Mouse (Mus musculus) CD4-positive, CD25-positive, alpha-beta regulatory T cell, adult 4 months (primary cell): Measurements from ENCODE around the gene Ago1. TPM values are rescaled to one million over a fixed set of nuclear protein-coding genes. Genes with fewer than 3 reads are reported as not detected.

Experiments
- ATAC-seq: one replicate; pipeline ENCODE4 v1.8.0; 2017
- polyA plus RNA-seq, 2 experiments: library from polyadenylated mRNA; unstranded; fragments of 100-300 nt; shearing (Covaris generic); gene quantifications; one replicate each; pipeline ENCODE4 v1.2.1; 2017

The Ago1 gene
- polyA plus RNA-seq, 2 experiments from 2014 or later: 9.8 to 10.1 TPM

DNA sequence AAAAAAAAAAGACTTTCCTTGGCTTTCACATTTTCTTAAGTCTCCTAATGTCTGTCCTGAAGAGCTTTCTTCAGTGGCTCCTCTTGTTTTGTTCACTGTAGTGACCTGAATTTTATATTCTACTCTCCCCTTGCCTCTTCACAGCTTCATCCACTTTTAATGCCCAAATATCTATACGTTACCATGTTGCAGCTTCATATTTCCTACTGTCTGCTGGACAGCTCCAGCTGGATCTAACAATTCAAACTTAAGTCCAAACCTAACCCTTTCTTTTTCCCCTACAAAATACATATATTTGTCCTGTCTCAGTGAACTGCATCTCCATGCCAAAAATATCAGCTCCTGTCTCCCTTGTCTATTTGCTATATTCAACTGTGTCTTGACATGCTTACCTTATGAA lies 951 bp upstream of the Ago1 start:
- no peak for ATAC-seq

DNA sequence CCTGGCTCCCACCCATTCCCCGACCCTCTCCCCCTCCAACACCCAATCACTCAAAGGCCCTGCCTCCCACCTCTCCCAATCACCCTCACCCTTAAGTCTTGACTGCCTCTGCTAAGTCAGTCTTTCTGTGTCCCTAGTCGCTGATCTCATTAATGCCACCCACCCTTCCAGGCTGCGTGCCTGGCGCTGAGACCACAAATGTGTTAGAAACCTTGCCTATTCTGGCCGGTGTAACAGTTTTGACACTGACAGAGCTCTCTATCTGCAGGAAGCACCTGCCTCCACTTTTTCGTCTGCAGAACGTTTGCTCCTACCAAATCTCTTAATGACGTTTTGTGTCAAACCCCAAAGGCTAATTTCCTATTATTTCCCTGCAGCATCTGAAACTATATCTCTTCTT lies 542 bp upstream of the Ago1 start:
- no peak for ATAC-seq

DNA sequence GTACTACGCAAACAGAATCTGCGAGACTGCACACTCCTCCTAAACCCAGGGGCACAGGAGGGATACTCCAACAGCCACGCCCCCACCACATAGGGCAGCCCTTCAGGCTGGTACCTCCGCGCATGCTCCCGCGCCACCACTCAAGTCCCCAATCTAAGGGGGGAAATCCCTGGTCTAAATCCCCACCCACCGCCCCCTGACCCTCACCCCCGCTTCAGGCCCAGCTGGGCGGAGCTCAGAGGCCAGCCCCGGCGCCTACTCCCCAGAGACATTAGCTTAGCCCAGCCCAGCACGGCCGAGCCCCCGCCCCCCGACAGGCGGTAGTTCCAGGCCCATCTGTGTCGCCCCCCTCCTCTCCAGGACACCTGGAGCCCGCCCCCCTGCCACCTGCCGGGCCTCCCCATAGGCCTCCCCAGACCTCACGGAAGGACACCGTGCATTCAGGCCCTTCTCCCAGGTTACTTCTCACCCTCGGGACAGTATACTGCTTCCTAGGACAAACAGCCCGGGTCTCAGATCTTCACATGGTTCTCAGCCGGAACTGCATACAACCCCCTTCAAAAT lies 580 bp downstream of the Ago1 start:
- ATAC-seq: peak; percentile 42

DNA sequence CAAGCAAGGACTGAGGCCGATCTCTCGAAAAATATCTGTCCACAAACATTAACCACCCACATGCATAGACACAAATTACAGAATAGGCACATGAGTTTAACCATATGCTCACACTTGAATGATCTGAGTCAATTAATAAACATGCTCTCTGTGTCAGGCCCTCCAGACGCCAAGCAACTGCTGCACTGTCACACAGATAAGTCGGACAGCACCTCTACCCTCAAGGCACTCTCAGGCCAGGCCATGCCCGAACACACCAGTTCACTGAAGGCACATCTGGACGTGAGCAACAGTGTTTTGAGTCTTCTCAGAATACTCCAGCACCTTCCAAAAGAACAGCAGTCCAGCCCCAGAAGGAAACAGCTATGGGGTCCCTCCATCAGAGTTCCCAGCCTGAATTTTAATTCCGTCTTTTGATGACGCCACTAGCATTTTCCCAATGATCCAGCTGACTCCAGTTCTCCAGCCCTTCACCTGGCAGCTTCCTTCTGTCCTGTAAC lies 2.1 kb downstream of the Ago1 start:
- no peak for ATAC-seq

DNA sequence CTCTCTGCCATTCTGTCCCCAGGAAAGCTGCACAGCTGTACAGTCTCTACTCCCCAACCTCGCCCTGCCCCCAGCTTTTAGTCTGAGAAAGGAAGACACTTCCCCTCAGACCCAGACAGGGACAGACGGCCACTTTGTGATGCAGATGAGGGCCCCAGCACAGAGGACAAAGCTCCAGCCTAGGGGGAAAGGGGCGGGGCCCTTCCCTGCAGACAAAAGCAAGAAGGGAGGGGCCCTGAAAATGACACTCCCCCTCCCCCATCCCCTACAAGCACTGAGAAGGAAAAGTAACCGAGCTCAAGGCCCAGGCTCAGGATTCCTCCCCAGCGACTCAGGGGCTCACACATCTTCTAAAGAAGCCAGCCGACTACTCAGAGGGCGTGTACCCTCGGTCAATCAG lies 2.5 kb downstream of the Ago1 start:
- ATAC-seq: no peak

DNA sequence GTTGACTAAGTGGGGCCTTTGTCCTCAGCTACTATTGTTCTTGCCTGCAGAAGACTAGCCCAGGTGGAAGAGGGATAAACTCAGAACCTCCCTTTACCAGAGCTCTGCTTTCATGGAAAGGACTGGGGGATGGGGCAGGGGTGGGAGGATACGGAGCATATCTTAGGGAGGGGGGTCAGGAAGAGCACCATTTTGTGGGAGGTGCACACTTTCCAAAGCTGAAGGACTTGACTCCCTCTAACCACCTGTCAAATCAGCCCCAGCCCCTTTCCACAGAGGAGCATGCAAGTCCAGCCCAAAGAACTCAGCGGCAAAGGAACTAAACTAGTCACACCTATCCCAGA lies 3.5 kb downstream of the Ago1 start:
- no peak for ATAC-seq

DNA sequence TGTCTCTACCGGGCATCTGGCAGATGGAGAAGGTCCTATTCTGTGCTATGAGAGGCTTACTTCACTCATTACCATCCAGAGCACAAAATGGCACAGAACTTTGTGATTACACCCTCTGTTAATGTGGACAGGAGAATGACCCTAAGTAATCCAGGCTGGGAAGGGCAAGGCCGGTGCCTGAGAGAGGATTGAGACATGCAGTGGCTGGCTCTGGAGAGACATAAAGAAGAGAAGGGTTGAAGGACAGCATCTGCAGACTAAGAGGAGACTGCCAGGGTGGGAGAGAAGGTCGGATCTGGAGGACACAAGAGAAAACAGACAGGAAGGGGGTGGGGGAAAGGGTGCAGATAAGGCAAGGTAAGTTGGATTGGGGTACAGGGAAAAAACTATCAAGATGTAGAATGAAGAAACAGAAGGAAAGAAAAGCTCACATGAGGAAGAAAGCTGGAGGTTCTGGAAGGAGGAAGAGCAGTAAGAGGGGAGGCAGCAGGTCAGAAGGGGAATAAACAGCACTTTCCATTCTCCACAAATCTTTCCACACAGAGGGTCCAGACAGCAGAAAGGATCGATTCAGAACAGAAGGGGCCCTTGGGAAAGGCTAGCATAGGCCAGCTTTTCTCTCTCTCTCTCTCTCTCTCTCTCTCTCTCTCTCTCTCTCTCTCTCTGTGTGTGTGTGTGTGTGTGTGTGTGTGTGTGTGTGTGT lies 4.0 kb downstream of the Ago1 start:
- ATAC-seq: no peak

DNA sequence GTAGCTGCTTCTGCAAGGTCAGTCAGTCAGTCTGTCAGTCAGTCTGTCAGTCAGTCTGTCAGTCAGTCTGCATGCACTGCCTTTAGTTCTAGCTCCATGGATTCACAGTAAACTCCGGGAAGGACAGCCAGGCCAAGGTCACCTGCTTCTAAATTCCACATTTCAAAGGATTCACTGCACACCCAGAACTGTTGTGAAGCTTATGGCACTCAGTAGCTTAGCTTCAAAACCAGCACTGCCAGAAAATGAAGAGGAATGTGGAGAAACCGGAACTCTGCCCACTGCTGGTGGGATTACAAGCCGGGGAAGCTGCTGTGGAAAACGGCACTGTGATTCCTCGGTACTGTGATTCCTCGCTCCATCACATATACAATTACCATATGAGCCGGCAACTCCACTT lies 12.9 kb downstream of the Ago1 start:
- no peak for ATAC-seq

DNA sequence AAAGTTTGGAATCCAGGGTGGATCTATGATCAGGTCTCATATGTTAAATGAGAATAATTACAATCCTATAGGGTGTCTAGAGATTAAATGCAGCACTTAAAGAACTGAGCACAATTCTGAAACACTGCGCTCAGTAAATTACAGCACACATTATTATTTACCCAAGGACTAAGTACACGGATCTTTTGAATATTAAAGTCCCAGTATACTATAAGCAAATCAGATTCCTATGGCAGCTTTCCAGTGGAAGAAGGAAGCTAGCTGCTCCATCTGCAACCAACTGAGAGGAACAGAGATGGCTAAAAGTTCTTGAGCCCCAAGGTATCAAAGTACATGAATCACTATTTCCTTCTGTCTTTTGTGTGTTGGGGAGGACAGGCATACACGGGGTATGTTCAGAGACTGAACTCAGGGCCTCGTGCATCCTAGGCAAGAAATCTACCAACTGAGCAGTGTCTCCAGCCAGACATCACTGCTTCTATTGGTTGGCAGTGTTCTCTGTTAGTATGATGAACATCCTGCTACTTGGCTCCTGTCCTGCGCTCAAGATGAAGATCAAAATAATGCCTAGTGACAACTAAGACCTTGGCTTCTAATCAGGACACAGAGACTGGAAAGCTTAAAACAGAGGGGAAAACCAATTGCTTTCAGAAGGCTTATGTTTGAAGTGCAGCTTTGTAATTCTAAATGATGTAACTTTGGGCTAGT lies 13.7 kb downstream of the Ago1 start:
- no peak for ATAC-seq

DNA sequence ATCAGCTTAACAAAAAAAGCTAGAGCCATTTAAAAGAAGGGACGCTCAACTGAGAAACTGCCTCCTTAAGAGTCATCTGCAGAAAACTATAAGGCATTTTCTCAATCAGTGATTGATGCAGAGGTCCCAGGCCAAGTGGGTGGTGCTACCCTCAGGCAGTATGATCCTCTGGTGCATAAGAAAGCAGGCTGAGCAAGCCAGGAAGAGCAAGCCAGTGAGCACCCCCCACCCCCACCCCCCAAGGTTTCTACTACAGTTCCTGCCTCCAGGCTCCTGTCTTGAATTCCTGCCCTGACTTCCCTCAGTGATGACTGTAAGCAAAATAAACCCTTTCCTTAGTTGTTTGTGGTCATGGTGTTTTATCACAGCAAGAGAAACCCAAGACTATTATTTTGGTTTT lies 18.1 kb downstream of the Ago1 start:
- no peak for ATAC-seq

DNA sequence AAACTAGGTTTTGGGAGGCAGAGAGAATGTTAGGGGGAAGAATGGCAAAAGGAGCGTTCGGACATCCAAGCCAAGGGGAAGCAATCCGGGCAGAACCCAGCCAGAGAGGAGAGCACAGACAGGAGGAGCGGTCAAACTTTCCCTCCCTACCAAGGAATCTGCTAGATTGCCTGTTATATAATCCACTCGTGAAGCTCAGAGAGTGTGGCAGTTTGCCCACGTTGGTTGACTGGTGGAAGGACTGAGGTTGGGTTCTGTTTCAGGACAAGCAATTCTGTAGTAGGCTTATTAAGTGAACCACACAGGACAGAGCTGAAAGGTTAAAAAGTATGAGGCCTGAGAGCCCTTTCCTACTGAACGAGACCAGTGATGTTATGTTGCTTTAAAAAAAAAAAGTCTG lies 21.3 kb downstream of the Ago1 start:
- no peak for ATAC-seq

DNA sequence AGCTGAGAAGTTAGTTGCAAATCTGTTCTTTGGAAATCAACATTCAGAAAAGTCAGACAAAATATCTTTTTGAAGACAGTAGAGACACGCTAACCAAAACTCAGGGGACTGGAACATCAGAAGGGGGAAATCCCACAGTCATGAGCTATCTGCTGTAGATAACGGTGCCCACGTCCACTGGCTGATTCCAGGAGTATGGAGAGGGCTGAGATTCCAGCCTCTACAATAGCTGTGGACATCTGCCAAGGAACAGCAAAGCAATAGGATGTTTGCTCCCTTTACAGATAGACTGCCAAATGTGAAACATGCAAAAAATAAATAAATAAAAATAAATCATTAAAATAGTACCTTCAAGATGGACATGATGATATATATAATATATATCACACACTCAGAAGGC lies 23.9 kb downstream of the Ago1 start:
- ATAC-seq: no peak

DNA sequence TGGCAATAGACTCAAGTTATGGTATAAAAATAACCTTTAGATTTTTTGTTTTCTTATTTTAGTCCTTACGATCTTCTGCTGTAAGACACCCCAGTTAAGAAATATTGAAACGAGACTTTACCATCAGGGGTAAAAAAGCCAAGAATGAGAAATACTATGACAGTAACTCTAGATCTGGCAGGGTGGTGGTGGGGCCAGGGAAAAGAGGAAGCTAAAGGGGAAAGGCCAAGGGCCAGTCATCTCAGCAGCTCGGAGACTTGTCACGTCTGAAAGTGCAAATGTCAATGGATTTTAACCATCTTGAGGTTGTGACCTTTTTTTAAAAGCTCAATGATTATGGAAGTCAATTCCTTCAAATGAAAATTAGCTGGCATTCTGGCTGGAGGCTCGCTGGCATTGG lies 30.1 kb downstream of the Ago1 start:
- no peak for ATAC-seq

DNA sequence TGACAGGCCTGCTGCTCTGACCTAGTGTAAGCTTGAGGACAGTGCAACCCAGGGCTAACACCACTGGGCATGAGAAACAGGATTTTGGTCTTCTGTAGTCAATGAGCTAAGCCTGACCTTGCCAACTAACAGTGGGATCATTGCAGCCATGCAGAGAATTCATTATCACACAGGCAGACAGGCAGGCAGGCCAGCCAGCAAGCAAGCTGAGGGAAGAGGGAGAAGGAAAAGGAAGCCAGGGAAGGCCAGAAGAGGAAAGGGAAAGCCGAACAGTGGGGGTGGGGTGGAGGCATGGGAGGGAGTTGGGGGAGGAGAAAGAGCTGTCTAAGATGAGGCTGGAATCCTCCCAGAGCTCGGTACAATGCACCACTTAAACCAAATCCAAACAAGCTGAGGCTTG lies 32.1 kb downstream of the Ago1 start:
- no peak for ATAC-seq

DNA sequence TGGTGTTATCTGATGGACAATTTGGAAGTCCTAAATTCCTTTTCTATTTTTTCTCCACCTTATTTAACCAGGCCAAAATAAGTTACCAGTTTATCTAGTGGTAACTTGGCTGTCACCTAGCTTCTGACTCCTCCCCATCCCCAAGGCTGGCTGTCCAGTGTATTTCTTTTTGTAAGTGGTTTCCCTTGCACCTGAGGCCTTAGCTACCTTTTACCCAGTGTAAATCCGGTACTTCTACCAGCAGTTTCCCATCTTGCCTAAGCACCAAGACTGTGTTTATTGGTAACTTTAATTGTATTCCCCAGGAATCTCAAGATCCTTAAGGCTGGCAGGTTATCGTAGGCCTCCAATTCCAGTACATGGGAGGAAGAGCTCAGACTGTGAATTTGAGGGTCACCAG lies 34.3 kb downstream of the Ago1 start:
- no peak for ATAC-seq

DNA sequence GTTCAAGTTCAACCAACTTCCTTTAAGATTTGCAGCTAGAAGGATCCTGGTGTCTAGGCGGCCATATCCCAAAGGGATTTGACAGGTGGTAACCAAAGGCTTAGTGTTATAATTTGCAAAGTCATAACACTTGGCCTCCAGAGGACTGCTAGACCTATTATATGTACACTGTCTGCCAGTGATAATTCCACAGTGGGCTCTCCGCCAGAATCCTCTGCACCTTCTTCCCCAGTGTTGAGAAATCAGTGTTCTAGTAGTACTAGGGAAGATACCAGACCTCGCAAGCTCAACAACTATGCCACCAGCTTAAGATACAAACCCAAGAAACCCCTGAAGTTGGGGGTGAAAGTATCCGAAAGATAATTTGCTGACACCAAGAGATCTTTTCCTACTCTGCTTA lies 35.2 kb downstream of the Ago1 start:
- ATAC-seq: no peak

DNA sequence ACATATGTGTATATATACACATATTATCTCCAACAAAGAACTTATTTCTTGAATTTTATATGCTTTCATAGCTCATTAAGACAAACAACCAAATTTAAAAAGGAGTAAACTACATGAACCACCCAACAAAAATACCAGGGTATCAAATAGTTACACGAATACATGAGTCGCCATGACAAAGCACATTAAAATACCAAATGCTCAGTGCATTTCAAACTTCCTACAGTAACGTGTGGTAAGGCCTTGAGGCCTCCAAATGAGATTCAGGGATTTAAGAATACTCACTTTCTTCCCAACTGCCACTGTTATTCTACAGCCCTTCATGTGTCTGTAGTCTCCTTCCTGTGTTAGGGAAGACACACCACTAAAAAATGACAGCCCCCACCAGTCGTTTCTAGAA lies 36.6 kb downstream of the Ago1 start:
- ATAC-seq: no peak

DNA sequence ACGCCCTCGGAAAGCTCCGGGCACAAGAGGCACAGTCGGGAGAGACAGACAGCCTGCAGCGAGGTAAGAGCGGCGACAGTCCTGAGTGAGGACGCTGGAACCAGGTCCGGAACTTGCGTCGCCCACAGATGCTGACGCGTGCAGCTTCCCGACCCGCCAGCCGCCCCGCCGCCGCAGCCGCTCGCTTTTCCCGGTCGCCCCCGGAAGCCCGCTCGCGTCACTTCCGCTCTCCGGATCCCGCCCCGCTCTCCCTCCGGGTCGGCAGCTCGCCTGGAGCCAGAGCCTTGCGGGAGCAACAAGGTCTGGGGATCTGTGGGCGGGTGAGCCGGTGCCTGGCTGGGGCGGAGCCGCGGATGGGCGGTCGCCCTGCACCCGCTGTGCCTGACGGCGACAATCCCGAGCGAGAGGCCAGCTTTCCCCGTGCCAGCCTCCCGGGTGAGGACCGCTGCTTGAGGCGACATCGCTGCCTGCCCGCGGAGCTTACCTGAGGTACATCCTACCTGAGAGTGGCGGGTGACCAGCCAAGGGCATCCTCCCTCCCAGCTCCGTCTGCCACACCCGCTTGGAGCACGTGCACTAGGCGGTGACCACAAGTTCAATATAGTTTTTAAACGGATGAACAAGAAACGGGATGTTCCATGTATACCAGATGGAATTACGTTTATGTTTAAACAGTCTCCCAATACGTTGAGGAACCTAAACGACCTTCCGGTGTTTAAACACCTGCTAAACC lies 38.9 kb downstream of the Ago1 start, which contains the start of gene Ago3:
Gene Ago3, minus strand, starts transcription at position 210 of the 733 bp plus-strand sequence.
- ATAC-seq: peak; percentile 86

DNA sequence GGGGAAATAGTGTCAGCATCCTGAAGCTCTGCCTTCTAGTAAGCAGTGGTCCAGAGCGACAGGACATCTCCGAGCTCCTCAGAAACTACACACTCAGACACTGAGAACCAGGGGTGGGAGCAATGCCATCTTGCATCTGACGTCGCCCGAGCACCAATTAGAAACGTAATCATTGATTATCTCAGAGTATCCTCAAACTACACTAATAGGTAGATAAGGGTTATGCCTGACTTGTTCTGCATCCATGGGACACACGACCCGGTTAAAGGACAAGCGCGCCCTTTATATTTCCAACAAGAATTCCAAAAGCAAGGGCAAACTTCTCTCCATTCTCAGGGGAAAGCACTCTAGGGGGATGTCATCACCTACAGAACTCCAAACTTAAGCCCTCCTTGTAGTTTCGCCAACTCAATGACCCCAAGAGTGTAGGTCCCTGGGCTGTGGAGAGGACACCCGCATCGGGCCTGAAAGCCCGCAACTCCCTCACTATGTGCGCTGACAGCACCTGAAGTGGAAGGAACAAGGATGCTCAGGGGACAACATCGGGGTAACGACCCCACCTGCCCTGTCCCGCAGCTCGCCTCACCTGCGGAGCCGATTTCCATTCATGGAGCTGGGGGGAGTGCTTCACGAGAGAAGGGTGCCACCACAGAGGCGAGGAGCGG lies 39.6 kb downstream of the Ago1 start:
- ATAC-seq: no peak

DNA sequence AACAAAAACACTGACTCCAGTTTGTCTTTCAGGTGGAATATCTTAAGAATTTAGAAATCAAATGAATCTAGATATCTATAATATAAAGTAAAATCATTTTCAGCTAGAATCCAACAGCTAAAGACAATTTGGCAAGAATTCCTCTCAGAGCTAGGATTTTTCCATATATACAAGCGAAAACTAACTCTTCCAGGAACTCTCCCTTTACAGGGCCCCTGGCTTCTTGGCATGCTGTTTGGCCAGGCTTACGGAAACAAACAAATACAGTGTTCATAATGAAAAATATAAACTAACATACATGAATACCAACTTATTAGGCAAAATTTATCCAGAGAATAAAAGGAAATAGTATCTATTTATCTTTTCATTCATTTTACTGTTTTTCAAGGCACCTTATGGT lies 44.5 kb downstream of the Ago1 start:
- no peak for ATAC-seq

DNA sequence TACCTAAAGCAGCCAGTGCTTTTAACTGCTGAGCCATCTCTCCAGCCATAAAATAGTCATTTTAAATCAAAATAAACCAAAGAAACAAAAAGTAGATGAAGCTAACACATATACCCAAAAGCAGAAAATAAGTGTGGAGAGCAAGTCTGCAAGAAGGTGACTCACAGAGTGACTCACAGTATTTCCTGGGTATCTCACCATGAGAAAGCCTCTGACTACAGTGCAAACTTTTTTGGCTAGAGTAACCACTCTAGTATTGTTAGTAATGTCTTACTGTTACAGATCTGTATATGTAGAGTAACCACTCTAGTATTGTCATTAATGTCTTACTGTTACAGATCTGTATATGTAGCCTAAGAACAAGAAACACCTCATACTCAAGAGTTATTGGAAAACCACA lies 52.7 kb downstream of the Ago1 start:
- ATAC-seq: no peak

DNA sequence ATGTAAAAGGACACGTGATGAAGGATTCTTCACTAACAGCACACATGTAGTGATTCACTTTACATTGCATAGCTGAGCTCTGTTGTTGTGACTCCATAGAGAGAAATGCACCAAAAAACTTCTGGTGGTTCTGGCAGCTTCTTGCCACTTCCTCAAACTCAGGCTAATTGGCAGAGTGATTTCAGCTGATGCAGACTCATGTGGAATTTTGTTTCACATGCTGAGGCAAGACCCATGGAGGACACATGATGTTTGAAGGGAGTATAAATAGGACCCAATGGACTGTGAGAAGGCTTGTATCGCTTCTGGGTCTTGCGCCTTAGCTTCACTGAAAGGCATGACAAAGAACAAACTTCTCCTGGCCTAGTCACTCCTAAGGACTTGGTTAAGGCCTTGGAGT lies 55.9 kb downstream of the Ago1 start:
- ATAC-seq: no peak
